Mouse (Mus musculus) bone marrow macrophage, adult 2 months (primary cell): ENCODE data around the gene Ceacam2.
"Not testable (repeated sequence)": the region's sequence is repeated elsewhere in the genome, so short reads cannot be mapped to it uniquely, and the experiment has no call there.

Source experiments
- CTCF ChIP-seq: IDR thresholded peaks from 2 replicates; pipeline ENCODE4 v1.5.1; 2012; ENCODE audit warnings: low read depth, mild to moderate bottlenecking, low read length, moderate library complexity
- POLR2A ChIP-seq: IDR thresholded peaks from 2 replicates; pipeline ENCODE4 v1.6.1; 2012; ENCODE audit warnings: mild to moderate bottlenecking, low read depth, low read length, borderline replicate concordance

- not testable (repeated sequence) for TF ChIP-seq CTCF, POLR2A
Observed at GRCm38 (mm10) chr7:25490698-25491097, 49.0 kb downstream of the Ceacam2 start.
